Mouse (Mus musculus) embryonic facial prominence, embryonic 14.5 days (tissue): ENCODE measurements at regions not wholly inside any gene's neighbourhood (a gene's known extent, or its start where the extent isn't known, plus 50 kb on each side); places are given as distances from the start of the nearest gene placed in this dataset.

Experiments
- ATAC-seq: fragments of 200-750 bp; cut with Nextera tagmentation; 2 replicates; pipeline ENCODE4 v1.8.0; 2017; ENCODE audit warnings: low read depth, moderate number of reproducible peaks, moderate TSS enrichment
- DNase-seq: peaks from one replicate; pipeline ENCODE4 v3.0.0-alpha.2; 2015; ENCODE audit warnings: low spot score
- H3K27ac ChIP-seq: fragments of 300-500 bp; sonication (generic); replicated peaks from 2 replicates; pipeline ENCODE4 v1.5.1; 2014; ENCODE audit warnings: low read depth, mild to moderate bottlenecking, low read length, moderate library complexity
- H3K27me3 ChIP-seq: fragments of 300-500 bp; sonication (generic); replicated peaks from 2 replicates; pipeline ENCODE4 v1.6.1; 2014; ENCODE audit warnings: low read length; ENCODE audit not compliant: control insufficient read depth, insufficient read depth
- H3K36me3 ChIP-seq: fragments of 300-500 bp; sonication (generic); 2 replicates; pipeline ENCODE4 v1.6.1; 2014; ENCODE audit warnings: low read length, mixed read lengths; ENCODE audit not compliant: control insufficient read depth, insufficient read depth
- H3K4me1 ChIP-seq: fragments of 300-500 bp; sonication (generic); 2 replicates; pipeline ENCODE4 v1.6.1; 2014; ENCODE audit warnings: antibody characterized with exemption, low read length; ENCODE audit not compliant: control insufficient read depth, insufficient read depth
- H3K4me2 ChIP-seq: fragments of 300-500 bp; sonication (generic); 2 replicates; pipeline ENCODE4 v1.6.1; 2014; ENCODE audit warnings: low read depth, mild to moderate bottlenecking, low read length, moderate library complexity, mixed read lengths
- H3K4me3 ChIP-seq: fragments of 300-500 bp; sonication (generic); 2 replicates; pipeline ENCODE4 v1.5.1; 2014; ENCODE audit warnings: low read depth, mild to moderate bottlenecking, low read length
- H3K9ac ChIP-seq: fragments of 300-500 bp; sonication (generic); 2 replicates; pipeline ENCODE4 v1.6.1; 2014; ENCODE audit warnings: low read depth, mild to moderate bottlenecking, low read length, moderate library complexity, mixed read lengths
- H3K9me3 ChIP-seq: fragments of 300-500 bp; sonication (generic); 2 replicates; pipeline ENCODE4 v1.6.1; 2016; ENCODE audit warnings: low read length; ENCODE audit not compliant: control insufficient read depth
- WGBS: fragments of 180-500 bp; shearing (Covaris S2); extraction: QIAGEN DNeasy Blood & Tissue Kit; methylation state at CpG from one replicate; pipeline ENCODE4 v1.1.7; 2014; 5-methylcytosine and 5-hydroxymethylcytosine counted together

DNA sequence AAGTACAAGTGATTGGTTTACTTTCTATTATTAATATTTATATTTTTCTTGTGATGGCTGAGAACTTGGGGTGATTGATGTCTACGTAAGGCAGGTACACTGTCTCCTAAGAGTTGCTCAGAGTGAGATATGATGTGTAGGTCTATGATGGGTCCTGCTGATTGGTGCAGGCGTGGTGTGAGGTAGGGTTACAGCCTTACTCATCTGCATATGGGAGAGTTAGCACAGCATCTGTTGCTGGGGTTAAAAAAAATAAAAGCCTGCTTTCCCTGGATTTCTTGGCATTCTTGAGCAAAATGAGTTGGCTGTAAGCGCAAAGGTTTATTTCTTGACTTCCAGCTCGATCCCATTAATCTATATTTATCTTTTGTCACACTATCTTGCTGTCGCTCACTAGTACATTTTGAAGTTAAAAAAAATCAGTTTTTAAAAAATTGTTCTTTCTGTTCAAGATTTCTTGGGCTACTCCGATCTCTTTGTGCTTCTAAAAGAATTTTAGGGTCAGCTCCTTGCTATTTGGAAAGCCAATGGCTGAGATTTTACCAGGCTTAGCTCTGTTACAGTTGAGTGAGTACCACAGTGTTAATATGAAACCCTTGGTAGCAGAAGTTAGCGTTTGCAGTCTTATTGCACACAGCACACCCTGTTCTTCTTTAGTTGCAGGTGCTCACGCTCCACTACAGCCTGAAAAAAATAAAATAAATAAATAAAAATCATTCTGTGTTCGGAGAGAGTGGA, 482.0 kb downstream of the Plekhb2 start:
- DNase-seq (no peak), ATAC-seq (no peak)
- 77% methylated on average over 9 of the region's 9 CpGs for WGBS
- no peak overlapping the region for H3K4me3 ChIP-seq
- H3K9ac ChIP-seq, result no peak overlapping the region
- no peaks in the 10 kb centered on the region for H3K27me3 ChIP-seq
- no peak overlapping the region for H3K4me2 ChIP-seq
- no peaks in the 10 kb centered on the region for H3K4me1 ChIP-seq
- no peaks in the 10 kb centered on the region for H3K36me3 ChIP-seq
- no peak overlapping the region for H3K27ac ChIP-seq
- H3K9me3 ChIP-seq, result no peaks in the 10 kb centered on the region

DNA sequence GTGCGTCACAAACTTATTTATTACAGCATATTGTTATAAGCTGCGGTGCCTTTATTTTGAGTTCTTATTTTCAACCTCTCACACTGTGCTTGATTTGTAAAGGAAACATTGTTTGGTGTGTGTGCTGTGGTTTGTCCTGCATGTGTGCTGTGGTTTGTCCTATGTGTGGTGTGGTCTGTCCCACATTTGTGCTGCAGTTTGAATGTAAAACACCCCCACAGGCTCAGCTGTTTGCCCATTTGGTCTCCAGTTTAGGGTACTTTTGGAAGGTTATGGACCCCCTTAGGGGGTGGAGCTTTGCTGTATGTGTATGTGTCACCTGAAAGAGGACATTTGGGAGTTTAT, 482.5 kb downstream of the Plekhb2 start:
- no peaks in the 10 kb centered on the region for H3K9me3 ChIP-seq
- no peak overlapping the region for H3K27ac ChIP-seq
- H3K27me3 ChIP-seq, result no peaks in the 10 kb centered on the region
- no peak for ATAC-seq
- no peak overlapping the region for H3K4me2 ChIP-seq
- no peak overlapping the region for H3K4me3 ChIP-seq
- H3K9ac ChIP-seq, result no peak overlapping the region
- WGBS, result 87% methylated on average over 2 of the region's 2 CpGs
- no peaks in the 10 kb centered on the region for H3K36me3 ChIP-seq
- H3K4me1 ChIP-seq, result no peaks in the 10 kb centered on the region
- DNase-seq, result no peak

DNA sequence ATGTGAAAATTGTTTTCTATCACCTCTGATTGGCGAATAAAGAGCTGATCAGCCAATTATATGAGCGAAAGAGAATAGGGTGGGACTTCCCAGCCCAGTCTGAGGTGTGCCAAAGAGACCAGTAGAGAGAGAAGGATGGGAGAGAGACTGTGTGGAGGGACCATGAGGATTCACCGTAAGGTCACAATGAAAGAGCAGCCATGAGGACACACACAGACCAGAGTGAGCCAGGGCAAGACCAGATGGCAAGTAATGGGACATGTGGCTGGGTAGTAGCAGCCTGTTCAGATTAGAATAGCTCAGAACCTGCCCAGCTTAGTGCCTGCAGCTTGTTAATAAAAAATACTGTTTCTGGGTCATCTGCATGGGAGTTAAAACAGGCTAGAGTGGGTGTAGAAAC, 487.9 kb downstream of the Plekhb2 start:
- H3K4me2 ChIP-seq, result no peak overlapping the region
- no peak overlapping the region for H3K9ac ChIP-seq
- ATAC-seq (no peak), DNase-seq (no peak)
- H3K27ac ChIP-seq, result no peak overlapping the region
- H3K4me1 ChIP-seq, result no peaks in the 10 kb centered on the region
- no peaks in the 10 kb centered on the region for H3K36me3 ChIP-seq
- WGBS, result 88% methylated on average over 3 of the region's 3 CpGs
- no peaks in the 10 kb centered on the region for H3K27me3 ChIP-seq
- no peak overlapping the region for H3K4me3 ChIP-seq
- H3K9me3 ChIP-seq, result no peaks in the 10 kb centered on the region

DNA sequence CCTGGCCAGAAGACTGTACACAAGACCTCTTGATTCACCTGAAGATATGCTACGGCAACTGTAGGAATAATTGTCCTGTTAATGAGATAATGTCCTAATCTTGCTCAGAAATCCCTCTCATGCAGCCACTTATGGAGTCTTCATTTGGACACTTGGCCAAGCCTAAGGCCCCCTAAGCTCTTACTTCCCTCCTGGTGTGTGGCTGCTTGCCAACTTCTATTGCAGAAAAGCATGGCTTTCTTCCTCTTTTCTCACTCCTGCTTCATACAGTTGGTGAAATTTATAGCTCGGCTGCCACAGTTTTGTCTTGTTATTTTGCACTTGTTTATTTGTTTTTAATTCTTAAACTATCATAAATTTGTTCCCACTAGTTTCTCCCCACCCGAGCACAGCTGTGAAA, 488.4 kb downstream of the Plekhb2 start:
- Histone ChIP-seq H3K27me3 (no peaks in the 10 kb centered on the region), H3K4me1 (no peaks in the 10 kb centered on the region), H3K36me3 (no peaks in the 10 kb centered on the region), H3K4me3 (no peak overlapping the region), H3K9ac (no peak overlapping the region), H3K4me2 (no peak overlapping the region), H3K27ac (no peak overlapping the region), H3K9me3 (no peaks in the 10 kb centered on the region)
- DNase-seq (peak; percentile 39), ATAC-seq (no peak)
- WGBS, result 73% methylated on average over 3 of the region's 3 CpGs

DNA sequence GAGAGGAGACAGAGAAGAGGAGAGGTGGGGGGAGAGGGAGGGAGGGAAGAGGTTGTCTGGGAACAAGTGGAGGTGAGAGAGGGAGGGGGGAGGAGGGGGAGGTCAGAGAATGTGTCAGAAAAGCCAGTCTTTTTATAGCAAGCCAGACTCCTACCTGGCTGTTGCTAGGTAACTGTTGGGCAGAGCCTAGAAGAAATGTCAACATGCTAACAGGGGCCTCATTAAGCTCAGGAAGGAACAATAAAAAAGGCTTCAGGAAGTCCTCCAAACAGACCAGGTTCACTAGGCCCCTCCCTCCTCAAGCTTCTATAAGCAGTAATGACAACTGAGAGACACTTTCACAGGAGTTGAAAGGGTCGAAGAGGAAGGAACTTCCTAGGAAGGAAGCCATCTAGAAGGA, 494.8 kb downstream of the Plekhb2 start:
- Histone ChIP-seq H3K9ac (no peak overlapping the region), H3K27me3 (no peaks in the 10 kb centered on the region), H3K4me1 (no peaks in the 10 kb centered on the region), H3K4me3 (no peak overlapping the region), H3K36me3 (no peaks in the 10 kb centered on the region), H3K27ac (no peak overlapping the region), H3K4me2 (no peak overlapping the region), H3K9me3 (no peaks in the 10 kb centered on the region)
- ATAC-seq (no peak), DNase-seq (no peak)
- 33% methylated on average over 1 of the region's 1 CpGs for WGBS

DNA sequence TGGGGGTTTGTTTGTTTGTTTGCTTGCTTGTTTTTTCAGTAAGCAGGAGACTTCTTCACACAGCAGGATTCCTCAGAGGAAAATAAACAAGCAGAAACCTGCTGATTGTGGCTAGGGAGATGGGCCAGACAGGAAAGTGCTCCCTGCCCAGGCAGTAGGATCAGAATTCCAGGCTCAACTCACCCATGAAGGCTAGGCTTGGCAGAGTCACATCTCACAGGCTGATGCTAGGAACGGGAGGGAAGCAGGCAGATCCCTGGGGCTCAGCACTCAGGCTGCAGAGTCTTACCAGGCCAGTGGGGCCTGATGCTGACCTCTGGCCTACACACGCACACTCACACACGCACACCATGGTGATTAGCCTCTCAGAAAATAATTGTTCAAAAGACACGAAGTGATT, 498.5 kb downstream of the Plekhb2 start:
- 56% methylated on average over 4 of the region's 4 CpGs for WGBS
- Histone ChIP-seq H3K27me3 (no peaks in the 10 kb centered on the region), H3K9ac (no peak overlapping the region), H3K36me3 (no peaks in the 10 kb centered on the region), H3K4me1 (no peaks in the 10 kb centered on the region), H3K4me3 (no peak overlapping the region), H3K27ac (no peak overlapping the region), H3K9me3 (no peaks in the 10 kb centered on the region), H3K4me2 (no peak overlapping the region)
- ATAC-seq (no peak), DNase-seq (no peak)

DNA sequence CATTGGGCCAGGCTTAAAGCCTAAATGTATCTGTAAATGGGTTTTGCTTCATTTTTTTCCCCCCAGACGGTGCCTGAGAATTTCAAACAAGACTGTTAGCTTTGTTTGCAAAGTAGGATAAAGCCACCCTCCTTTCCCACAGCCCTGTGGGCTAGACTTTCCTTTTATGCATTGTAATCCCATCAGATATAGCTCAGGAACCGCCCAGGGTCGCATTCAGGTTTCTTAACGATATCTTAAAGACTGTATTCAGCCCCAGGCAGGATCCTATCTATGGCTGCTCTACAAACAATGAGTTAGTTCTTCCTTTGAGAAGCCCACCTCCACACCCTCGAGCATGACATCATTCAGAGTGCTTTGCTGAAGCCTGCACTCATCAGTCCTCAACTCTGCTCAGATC, 509.2 kb downstream of the Plekhb2 start:
- ATAC-seq, result peak; percentile 53
- peak; percentile 32 for DNase-seq
- Histone ChIP-seq H3K27ac (no peak overlapping the region), H3K36me3 (no peaks in the 10 kb centered on the region), H3K9ac (no peak overlapping the region), H3K9me3 (no peaks in the 10 kb centered on the region), H3K4me2 (no peak overlapping the region), H3K27me3 (no peaks in the 10 kb centered on the region), H3K4me1 (no peaks in the 10 kb centered on the region), H3K4me3 (no peak overlapping the region)
- 17% methylated on average over 5 of the region's 5 CpGs for WGBS

DNA sequence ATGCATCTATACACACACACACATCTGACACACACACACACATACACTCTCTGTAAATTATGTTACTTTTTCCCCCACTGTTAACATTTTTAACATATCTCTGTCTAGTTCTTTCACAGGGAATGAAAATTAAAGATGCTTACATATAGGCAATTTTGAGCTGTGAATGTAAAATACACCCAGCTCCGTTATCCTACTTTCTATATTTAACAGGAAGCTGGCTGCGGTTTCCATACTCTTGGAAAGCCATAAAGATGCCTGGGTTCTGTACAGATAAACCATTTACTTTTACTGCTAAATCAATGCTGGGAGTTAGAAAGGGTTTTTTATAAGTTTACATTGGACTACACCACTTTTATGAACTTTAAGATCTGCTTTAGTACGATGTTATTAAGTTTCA, 511.7 kb downstream of the Plekhb2 start:
- Histone ChIP-seq H3K27ac (no peak overlapping the region), H3K4me2 (no peak overlapping the region), H3K9ac (no peak overlapping the region), H3K4me3 (no peak overlapping the region), H3K36me3 (no peaks in the 10 kb centered on the region), H3K4me1 (no peaks in the 10 kb centered on the region), H3K9me3 (no peaks in the 10 kb centered on the region), H3K27me3 (no peaks in the 10 kb centered on the region)
- 91% methylated on average over 3 of the region's 3 CpGs for WGBS
- no peak for ATAC-seq
- DNase-seq, result no peak

DNA sequence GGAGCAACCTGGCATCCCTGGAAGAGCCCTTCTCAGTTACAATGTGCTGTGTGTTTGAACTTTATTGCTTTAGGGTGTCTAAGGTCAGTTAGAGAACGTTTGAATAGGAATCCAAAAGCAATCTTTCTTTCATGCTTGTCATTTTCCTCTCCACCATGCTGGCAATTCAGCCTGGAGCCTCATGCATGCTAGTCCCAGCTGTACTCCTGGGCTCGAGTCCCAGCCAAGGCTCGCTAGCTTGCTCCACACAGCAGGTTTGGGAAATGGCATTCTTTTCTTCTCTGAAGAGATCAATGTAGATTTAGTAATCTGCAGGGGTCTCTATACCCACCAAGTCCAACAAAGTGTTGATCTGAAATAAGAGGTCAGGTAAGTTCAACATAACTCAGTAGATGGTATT, 513.1 kb downstream of the Plekhb2 start:
- Histone ChIP-seq H3K4me3 (no peak overlapping the region), H3K4me1 (no peaks in the 10 kb centered on the region), H3K27me3 (no peaks in the 10 kb centered on the region), H3K36me3 (no peaks in the 10 kb centered on the region), H3K27ac (no peak overlapping the region), H3K9ac (no peak overlapping the region), H3K4me2 (no peak overlapping the region), H3K9me3 (no peaks in the 10 kb centered on the region)
- no peak for ATAC-seq
- DNase-seq, result no peak
- WGBS, result 52% methylated on average over 3 of the region's 3 CpGs
